Mouse (Mus musculus) layer of hippocampus, adult 18-20 months (tissue): ENCODE measurements at regions not wholly inside any gene's neighbourhood (a gene's known extent, or its start where the extent isn't known, plus 50 kb on each side); places are given as distances from the start of the nearest gene placed in this dataset.

Source experiments
- DNase-seq, 2 experiments: peaks; one replicate each; pipeline ENCODE4 v3.0.0; 2022; ENCODE audit warnings: low spot score in 2 of 2

DNA sequence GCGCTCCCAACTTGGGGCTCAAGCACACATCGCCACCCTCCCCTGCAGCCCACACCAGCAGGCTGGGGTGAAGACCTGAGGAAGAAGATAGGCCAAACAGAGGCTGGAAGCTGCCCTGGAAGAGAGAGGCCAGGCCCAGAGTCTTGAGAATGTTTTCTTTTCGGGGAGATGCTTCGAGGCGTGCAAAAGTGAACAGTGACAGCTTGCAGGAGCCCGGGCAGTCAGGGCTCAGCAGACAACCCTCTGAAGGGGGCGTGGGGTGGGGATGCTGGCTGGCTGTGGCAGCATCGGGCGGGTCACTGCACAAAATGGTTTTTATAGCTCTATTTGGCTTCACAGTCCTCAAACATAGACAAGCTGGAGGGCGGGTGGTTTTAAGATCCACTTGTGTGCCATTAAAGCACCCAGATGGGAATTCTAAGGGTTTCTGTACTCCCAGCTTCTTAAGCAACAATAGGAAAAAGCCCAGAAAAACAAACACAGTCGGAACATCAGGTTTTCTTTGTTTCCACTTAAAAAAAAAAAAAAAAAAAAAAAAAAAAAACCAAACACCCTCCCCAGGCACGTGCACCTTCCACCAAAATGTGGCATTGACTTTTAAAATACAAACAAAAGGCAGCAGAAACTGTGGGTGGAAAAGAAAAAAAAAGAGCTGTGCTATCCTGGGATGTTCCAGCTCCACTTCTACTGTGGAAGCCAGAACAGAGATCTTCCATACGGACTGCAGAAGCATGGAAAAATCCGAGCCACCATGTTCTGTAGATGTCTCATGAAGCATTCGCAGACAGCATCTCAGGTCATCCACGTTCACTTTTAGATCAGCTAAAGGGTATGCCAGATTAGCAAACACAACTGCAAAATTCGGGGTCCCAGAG is 123.5 kb downstream of the Ly86 start:
- peak in 1 of 2 experiments; percentile 41 for DNase-seq

DNA sequence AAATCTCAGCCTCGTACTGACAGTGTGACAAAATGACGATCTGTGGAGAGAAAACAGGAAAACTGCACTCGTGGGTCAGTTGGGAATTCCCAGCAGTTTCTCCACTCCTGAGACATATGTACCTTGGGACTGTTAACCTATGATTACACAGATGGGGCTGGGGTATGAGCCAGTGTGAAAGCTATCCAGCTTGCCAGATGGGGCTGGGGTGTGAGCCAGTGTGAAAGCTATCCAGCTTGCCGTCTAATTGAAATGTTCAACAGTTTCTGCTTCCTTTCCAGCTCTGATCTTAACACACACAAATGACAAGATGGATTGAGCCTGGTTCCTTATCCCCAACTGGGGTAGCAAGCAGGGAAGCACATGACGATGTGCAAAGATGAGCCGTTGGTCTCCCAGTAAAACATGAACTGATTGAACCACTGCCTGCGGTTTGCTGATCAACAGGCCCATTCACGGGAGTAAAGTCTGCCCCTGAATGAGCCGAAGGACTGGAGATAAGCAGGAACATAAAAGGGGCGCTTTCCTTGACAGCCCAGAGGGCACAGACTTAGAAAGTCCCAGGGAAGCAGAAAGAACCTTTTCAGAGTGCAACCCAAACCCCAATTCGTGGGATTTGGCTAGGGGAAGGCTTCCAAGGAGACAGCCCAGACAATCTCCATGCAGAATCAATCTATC is 125.4 kb downstream of the Ly86 start:
- DNase-seq = no peak

DNA sequence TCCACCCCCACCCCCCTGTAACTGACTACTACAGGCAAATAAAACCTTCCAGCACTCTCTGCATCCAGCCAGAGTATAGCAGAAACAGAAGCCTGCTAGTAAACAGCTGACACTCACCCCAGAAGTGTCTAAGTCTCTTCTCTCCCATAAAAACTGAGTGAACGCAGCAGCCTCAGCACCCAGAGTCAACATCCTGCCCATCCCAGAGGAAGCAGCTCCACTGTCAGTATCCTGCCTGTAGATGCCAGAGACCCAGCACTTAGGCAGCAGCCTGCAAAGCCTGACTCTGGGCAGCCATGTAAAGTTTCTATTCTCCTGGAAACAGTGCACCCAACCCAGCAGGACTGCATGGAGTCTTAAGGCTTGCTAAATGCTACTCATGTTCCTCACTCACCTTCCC is 128.4 kb downstream of the Ly86 start:
- DNase-seq = no peak

DNA sequence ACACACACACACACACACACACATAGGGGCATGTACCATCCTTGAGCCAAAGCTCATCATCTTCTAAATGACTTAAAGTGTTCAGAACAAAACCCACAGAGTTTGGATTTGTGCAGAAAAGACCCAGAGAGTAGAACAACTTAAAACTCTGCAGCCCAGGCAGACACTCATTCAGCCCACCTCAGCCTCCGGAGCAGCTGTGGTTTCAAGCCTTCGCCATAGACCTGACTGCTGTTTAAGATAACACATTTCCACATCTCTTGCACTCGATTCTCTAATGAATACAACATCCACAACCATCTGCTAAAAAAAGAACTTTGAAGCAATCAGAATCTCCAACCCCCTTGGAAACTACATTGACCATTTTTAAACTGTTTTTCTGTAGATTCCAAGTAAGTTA is 130.8 kb downstream of the Ly86 start:
- DNase-seq = no peak

DNA sequence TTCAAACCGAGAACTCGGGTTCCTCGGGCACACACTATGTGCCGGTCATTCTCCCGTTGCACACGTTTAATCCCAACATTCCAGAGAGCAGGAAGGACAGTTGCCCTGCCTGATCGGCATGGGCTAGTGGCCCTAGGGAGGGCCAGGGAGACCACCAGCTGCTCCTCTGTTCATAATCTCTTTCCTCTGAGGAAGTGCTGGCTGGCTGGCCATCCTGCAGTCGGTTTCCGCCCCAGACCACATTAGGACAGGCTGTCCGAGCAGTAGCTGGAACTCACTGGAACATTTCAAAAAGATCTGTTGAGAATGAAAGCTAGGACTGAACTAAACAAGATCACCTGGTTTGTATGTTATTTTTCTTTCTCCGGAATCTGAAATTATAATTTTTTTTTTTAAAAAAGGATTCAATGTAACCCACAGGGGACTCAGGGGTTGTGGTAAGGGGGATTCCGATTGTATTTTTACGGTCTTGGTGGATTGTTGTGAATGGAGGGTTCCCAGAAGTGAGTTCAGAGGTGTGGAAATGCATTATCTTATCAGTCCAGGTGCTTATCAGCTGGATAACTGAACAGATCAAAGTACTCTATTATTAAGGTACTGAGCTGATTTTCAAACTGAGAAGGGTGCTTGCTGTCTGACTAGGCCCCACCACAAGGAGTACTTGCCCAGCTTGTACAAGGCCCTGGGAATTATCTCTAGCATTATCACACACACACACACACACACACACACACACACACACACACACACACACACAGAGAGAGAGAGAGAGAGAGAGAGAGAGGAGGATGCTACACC is 131.4 kb downstream of the Ly86 start:
- no peak for DNase-seq

DNA sequence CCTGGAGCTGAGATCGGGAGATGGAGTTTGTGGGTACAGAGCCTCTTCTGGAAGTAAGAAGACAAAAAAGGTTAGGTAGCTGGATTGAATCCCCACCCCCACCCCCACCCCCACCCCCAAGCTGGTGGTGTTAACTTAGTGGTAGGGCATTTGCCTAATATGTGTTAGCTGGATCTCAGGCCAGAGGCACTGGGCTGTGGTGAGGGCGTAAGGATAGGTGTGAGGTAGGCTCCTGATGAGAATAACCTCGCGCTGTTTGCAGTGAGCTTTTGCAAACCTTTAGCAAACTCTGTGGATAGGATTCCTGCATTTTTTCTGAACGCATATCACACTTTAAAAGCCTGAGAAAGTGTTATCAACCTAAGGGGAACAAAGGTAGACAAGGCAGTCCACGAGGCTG is 132.3 kb downstream of the Ly86 start:
- DNase-seq = no peak

DNA sequence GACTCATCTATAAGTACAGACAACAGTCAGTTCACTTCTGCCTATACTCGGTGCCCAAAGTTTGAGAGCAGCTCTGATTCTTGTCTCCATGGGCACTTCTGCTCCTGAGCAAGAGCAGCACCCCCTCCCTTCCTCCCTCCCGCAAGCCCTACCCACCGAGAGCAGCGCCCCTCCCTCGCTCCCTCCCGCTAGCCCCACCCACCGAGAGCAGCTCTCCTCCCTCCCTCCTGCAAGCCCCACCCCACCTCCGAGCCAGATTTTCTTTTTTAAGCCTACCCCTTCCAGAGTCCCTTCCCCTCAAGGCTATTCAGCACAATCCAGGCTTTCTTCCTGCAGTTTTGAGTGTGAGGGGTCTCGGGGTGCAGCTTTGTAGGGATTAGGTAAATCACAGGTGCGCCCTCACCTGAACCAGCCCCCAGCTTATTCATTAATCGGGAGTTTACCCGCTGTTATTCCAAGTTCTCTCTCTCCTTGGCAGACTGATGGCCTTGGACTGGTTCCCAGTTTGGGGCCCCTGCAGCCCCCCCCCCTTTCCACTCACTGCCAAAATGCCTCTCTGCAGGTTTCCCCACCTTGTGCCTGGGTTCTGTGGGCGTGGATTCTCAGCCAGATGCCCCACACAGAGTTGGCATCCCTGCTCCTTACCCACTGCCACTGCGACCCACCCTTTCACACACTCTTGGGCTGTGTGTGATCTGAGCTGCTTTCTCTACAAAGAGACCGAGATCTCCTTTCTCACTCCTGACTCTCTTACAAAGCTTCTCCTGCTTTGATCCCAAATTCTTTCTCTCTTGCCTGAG is 132.9 kb downstream of the Ly86 start:
- no peak for DNase-seq

DNA sequence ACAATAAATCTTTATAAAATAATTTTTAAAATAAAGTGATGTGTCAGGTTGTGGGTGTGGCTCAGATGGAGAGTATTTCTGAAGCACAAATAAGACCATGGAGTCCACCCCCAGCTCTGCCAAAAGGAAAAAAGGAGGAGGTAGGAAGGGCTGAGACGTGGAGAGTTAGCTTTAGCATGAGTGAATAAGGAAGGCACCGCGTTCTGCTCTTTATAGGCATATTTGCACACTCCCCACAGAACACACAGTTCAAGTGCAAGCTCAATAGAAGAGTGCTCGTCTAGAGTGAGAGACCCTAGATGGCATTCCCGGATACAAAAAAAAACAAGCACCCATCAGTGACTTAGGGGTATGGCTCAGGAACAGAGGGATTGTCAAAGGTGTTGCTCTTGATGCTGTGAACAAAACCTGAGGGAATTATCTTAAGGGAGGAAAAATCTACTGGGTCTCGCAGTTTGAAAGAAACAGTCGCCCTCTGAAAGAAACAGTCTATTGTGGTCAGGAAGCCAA is 134.2 kb downstream of the Ly86 start:
- DNase-seq = no peak

DNA sequence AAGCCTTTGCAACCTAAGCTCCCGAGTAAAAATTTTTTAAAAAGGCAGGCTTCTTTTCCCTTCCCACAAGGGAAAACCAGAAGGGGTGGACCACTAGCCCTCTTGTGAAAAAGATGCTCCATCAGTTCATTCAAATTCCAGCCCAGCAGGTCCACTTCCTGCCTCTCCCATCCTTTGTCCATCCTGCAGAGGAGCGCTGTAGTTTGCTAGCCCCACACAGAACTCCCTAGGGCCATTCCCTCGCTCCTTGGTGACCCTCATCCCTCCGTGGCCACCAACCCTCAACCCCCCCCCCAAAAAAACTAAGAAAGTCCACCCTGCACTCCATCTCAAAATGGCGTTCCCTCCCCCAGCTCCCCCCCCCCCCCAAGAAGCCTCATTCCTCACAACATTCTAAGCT is 136.5 kb downstream of the Ly86 start:
- DNase-seq = no peak

DNA sequence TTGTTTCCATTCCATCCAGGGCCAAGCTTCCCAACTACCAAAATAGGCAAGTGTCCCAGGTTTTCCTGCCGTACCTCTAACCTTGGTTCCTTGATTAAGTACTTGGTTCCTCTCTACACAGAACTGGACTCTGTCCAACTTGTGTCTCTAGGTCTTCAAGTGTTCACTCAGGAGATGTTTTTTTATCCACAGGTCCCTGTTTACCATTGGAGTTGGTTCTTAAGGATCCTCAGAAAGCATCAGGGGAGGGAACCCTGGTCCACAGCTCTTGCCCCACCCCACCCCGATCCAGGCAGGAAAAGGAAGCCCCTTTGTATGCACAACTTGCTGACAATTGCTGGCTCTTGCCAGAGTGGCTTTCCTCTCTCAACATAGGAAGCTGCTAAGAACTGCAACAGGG is 137.0 kb downstream of the Ly86 start:
- no peak for DNase-seq

DNA sequence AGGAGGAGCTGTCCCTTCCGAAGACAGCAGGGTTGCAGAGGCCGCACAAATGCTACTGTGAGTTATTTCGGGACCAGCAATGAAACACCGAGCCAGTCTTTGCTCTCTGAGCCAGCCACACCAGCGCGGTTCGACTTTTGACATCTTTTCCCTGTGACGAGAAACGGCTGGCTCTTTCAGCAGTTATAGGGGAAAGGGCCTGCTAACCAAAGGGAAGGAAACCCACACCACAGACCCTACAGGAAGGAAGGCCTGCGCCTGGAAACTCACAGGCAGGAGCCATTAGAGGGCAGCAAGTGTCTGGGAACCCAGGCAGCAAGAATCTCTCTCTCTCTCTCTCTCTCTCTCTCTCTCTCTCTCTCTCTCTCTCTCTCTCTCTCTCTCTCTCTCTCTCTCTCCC is 137.6 kb downstream of the Ly86 start:
- peak in 1 of 2 experiments; percentile 69 for DNase-seq

DNA sequence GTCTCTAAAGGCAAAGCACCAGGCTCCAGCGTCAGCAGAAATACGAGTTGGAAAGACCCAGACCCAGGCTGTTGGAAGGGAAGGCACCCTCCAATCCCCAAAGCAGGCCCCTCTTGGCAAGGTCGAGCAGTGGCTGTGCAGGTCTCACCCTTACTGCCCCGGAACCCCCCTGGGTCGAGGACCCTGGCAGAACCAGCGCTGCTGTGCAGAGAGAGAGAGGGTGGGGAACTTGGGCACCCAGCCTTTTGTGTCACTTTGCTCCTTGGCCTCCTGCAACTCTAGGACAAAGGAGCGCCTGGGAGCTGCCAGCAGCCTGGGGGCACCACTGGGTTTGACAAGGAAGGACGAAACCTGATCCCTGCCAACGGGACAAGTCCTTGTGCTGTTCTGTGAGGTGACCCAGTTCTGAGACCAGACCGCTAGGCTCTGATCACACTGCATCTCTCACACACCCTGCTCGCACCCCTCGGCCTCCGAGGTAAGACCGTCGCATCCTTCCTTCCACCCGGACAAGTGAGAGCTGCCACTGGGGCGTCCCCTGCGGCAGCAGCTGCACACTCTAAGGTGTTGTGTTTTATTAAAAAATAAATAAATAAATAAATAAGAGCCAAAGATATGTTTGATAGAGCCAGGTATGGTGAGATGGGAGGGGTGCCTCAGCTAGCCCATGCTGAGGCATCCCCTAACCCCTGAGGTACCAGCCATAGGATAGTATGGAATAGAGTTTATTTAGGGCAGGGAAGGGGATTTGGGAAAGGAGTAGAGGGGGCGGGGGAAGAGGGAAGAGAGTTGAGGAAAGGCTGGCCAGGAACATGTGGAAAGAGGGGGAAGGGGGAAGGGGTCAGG is 138.2 kb downstream of the Ly86 start:
- peak in 1 of 2 experiments; percentile 44 for DNase-seq

DNA sequence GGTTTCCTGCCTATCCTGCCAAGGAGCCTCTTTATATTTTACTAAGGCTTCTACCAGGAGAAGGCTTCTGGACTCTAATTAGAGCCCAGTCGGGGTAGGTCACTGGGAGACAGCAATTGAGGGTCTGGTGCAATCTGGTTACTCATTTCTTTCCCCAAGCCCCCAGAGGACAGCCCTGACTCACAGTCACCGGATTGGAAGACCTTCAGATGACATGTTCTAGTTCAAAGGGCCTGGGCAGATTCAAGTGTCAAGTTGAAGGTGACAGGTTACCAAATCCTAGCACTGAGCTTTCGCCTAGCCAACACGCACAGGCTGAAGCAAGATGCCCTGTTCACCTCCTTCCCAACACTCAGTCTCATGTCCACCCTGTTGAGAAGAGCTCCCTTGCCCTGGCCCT is 139.6 kb downstream of the Ly86 start:
- DNase-seq = no peak

DNA sequence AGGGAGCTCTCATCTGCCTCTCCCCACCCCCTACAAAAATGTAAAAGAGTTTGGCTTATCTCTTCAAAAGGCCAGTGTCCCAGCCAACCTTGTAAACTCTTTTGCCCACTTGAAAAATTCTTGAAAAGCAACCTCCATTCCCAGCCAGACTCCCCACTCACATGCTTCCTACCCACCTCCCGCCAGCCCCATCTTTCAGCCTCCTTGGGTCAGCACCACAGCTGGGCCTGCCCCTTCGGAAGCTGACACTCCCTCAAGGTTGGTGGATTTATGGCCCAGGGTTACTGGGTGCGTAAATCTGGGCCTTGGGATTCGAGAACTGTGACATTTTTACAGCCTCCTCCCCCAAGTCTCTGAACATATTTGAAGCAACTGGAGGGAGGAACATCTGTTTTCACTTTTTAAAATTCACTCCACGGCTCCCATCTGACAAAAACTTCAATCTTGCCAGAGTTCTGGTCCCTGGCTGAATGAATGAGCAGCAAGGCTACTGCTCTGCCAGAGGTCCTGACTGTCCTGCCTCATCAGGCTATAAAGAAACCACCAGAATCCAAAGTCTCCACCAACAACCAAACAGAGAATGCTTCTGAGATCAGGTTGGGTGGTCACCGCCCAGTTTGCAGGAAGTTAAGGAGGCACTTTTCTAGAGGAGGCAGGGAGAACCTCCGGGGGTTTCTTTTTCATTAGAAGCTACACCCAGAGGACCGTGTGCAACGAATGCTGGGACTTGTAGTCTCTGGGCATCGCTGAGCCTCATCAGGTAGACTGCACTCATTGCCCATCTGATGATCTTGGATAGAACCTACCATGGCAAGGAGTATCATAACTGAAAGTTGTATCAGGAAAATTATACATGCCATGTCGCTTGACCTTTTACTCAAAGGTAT is 147.3 kb downstream of the Ly86 start:
- no peak for DNase-seq

DNA sequence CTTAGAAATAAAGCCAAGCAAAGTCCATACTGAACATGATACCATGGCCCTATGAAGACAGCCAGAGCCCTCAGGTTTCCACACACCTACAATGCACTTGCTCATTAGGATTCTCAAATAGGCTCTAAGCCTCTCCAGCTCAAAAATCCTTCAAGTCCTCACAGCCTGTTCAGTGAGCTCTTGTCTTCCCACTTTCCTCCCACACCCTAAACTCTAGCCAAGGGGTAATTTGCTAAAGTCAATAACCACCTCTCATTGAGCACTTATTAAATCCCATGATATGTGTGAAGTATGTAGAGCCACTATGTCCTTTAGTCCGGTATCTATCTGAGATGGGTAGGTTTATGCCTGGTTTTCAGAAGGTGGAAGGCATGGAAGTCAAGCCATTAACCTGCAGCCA is 148.3 kb downstream of the Ly86 start:
- DNase-seq = no peak

DNA sequence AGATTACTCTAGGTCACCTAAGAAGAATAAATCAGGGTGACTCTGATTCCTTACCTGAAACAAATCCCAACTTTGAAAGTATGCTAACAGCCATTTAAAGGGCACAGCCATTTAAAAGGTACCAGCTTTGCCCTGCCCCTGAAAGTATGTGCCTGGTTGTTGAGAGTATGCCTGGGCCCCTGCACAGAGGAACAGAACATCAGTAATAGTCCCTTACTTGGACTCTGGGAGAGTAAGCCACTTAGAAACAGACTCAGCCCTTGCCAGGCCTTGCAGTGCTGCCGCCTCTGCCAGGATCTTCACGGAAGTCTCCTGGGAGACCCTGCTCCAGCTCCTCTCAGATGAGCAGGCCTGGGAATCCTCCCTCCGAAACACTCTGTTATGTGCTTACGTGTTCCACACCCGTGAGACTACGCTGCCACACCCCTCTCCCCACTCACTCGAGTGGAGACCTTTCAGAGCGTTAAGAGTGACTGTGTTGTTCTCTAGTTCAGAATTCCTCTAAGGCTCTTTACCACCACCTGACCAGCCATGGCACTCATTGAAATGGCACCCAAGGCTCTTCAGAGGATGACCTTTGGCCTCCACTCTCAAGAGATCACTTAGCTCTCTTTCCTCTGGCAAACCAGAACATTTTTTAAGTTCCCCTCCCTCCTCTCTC is 150.4 kb downstream of the Ly86 start:
- DNase-seq = no peak

DNA sequence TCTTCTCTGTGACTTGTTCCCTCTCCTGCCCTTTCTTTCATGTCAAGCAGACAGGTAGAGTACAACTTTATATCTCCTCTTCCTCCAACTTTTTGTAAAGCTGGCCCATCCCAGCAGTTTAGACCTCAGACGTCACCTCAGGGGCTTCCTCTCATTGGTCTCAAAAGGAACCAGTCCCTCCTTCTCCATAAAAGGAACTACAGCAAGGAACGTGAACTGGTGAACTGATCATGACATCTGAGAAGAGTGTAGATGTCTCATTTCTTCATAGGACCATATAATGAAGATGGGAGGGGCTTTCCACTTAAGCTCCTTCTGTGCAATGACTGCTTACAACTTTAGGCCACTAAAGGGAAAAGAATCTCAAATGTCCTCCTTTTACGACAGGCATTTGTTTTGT is 153.0 kb downstream of the Ly86 start:
- no peak for DNase-seq

DNA sequence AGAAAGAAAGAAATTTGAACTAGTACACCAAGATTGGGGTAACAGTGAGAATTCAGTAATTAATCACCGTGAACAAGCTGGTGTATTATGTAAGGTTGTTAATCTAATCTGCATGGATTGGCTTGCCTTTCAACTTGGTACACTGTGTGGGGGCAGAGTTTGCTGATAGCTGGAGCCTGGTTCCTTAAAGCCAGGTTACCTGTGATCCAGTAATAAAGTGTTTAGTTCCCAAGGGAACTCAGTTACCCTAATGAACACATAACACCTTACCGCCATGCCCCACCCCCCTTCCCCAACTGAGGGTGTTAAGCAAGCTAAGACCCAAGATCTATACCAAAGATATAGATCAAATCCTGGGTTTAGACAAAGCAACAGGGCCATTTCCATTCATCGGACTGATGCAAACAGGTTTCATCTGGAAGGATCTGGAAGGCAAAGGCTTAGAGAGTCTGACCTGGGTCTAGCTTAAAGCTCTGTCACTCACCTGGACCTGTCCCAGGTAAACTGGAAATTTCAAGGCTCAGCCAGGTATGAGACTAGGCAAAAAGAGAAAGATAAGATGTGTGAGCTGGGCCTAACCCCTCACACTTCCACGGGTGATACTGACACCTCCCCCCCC is 155.8 kb downstream of the Ly86 start:
- DNase-seq = no peak
